ENCODE assay signal across 18 mouse cellular contexts in genomic region chr11:3935135-3935534, GRCm38 (mm10). TPM values are rescaled to one million over a fixed set of nuclear protein-coding genes. Genes with fewer than 3 reads are reported as not detected.
DNase-seq lines count a peak whose midpoint lies in the region; ATAC-seq lines count a peak whose summit lies in the region.
"Had no signal": no experiment of that assay in that cellular context is flagged by ENCODE, and none has a peak within 500 bp of the region (broad histone marks: within the 10 kb centered on the region; RNA-seq: fewer than 3 reads in every experiment).

No protein-coding gene starts in this region.

- no peaks in the 10 kb centered on the region for H3K9me3 ChIP-seq in heart, embryonic 12.5 days (replicated peaks)
- H3K9me3 ChIP-seq: embryonic facial prominence, embryonic 13.5 days; forebrain, embryonic 12.5 days; hindbrain, embryonic 12.5 days had no signal

- no peak for ATAC-seq in heart, embryonic 12.5 days (ENCODE audit: insufficient number of reproducible peaks, low FRiP score)

- WGBS in heart, embryonic 12.5 days, result 56% methylated on average over 4 of the region's 4 CpGs

- no peak overlapping the region for H3K4me2 ChIP-seq in heart, embryonic 12.5 days
- H3K4me2 ChIP-seq: embryonic facial prominence, embryonic 13.5 days; forebrain, embryonic 12.5 days; hindbrain, embryonic 12.5 days had no signal

- no peaks in the 10 kb centered on the region for H3K36me3 ChIP-seq in heart, embryonic 12.5 days
- H3K36me3 ChIP-seq: embryonic facial prominence, embryonic 13.5 days; forebrain, embryonic 12.5 days; hindbrain, embryonic 12.5 days had no signal

- no peak overlapping the region for H3K9ac ChIP-seq in heart, embryonic 12.5 days
- H3K9ac ChIP-seq: embryonic facial prominence, embryonic 13.5 days; forebrain, embryonic 12.5 days; hindbrain, embryonic 12.5 days had no signal

- H3K27me3 ChIP-seq in heart, embryonic 12.5 days (replicated peaks), result no peaks in the 10 kb centered on the region
- H3K27me3 ChIP-seq: embryonic facial prominence, embryonic 13.5 days; forebrain, embryonic 12.5 days had no signal

- DNase-seq in heart, adult 11 months, result peak; percentile 75
- DNase-seq in kidney, adult 8-10 months, result peak; percentile 55 to 71
- DNase-seq in kidney, postnatal 4 days, result no peak
- peak; percentile 66 for DNase-seq in kidney, adult 9 months
- DNase-seq in kidney, postnatal 25 days, result peak; percentile 50 to 74
- DNase-seq in cerebellum, adult 9-10 months, result no peak
- DNase-seq: adrenal gland, postnatal 10 days; cerebellum, adult 11 months; cerebellum, adult 9-11 months; cerebellum, postnatal 36 days; gastrocnemius, postnatal 14 days; heart, postnatal 10 days; heart, postnatal 4 days had no signal

- no peak overlapping the region for H3K27ac ChIP-seq in heart, embryonic 12.5 days (ENCODE audit: poor library complexity, severe bottlenecking)
- H3K27ac ChIP-seq: embryonic facial prominence, embryonic 13.5 days; forebrain, embryonic 12.5 days; hindbrain, embryonic 12.5 days had no signal

- H3K4me1 ChIP-seq in heart, embryonic 12.5 days (replicated peaks), result peaks cover 15% of the 10 kb centered on the region

- no peak overlapping the region for H3K4me3 ChIP-seq in heart, embryonic 12.5 days
- H3K4me3 ChIP-seq: embryonic facial prominence, embryonic 13.5 days; forebrain, embryonic 12.5 days; hindbrain, embryonic 12.5 days had no signal

RNA-seq across cellular contexts. Expression of gene Tcn2, which starts 3.2 kb away (rescaled TPM):
- 73.3 and 74.2 TPM in 2 replicates for polyA plus RNA-seq in heart, embryonic 12.5 days (2016; fragmentation: Nextera tagmentation; extraction: Ambion mirVana)

RNA-seq across cellular contexts. Expression of gene Slc35e4, which starts 20.7 kb away (rescaled TPM):
- polyA plus RNA-seq in heart, embryonic 12.5 days (2016; fragmentation: Nextera tagmentation; extraction: Ambion mirVana), result 6.2 and 6.3 TPM in 2 replicates

RNA-seq across cellular contexts. Expression of gene Pes1, which starts 28.6 kb away (rescaled TPM):
- polyA plus RNA-seq in heart, embryonic 12.5 days (2016; fragmentation: Nextera tagmentation; extraction: Ambion mirVana), result 57.1 and 63.3 TPM in 2 replicates

RNA-seq across cellular contexts. Expression of gene Dusp18, which starts 40.1 kb away (rescaled TPM):
- 13.5 and 14.5 TPM in 2 replicates for polyA plus RNA-seq in heart, embryonic 12.5 days (2016; fragmentation: Nextera tagmentation; extraction: Ambion mirVana)

RNA-seq across cellular contexts. Expression of gene 4921536K21Rik, which starts 40.2 kb away (rescaled TPM):
- 0.12 and 0.20 TPM in 2 replicates for polyA plus RNA-seq in heart, embryonic 12.5 days (2016; fragmentation: Nextera tagmentation; extraction: Ambion mirVana)
- polyA plus RNA-seq: heart, embryonic 14.5 days had no signal

Comparison
In these comparisons a context has a peak if more than half of its experiments do, and no peak if none do; other contexts are left out.
1. DNase-seq: peak in heart, adult 11 months (single experiment), kidney, adult 8-10 months (2 of 2), kidney, adult 9 months (single experiment) and kidney, postnatal 25 days (2 of 2); none in kidney, postnatal 4 days (0 of 2) and cerebellum, adult 9-10 months (single experiment).